8 mouse cellular contexts compared by ENCODE assay signal in the genomic region with DNA sequence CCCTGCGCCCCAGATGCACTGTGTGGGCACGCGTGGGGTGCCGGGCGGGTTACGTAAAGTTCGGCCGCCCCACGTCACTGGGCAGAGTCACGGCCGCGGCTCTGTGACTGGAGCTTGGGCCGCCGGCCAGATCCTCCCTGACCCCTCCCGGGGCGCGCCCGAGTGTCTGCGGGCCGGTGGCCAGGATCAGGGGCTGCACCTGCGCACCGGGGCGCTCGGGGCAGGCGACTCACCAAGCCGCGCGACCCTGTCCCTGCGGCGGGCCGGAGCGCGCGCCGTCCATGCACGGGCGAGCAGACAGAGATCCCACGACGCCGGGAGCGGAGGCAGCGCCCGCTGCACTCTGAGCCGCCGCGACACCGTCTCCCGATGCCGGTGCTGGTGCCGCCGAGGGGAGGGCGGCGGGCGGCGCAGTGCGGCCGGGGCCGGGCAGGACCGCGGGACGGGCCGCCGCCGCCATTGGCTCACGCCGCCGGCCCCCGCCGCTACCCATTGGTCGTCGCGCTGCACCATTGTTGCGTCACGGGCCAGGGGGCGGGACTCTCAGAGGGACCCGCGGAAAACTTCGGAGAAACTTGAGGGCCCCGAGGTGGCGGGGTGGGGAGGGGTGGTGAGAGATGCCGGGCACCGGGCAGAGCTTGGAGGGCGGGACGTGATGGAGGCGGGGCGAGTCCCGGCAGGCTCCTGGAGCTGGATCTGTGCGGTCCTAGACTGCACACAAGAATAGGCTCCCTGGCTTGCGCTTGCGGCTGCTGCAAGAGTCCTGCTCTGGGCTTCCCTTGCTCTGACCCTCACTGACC. TPM values are rescaled to one million over a fixed set of nuclear protein-coding genes. Genes with fewer than 3 reads are reported as not detected.
DNase-seq lines count a peak whose midpoint lies in the region; ATAC-seq lines count a peak whose summit lies in the region.

A gene (minus strand): TSS at position 434 of the 800 bp plus-strand sequence.

- ATAC-seq in hindbrain, embryonic 16.5 days, result peak; percentile 98

- peak within 1 kb of the TSS; percentile 89 for H3K4me3 ChIP-seq in hindbrain, embryonic 16.5 days (ENCODE audit: low read length)
- peak within 1 kb of the TSS; percentile 33 for H3K4me3 ChIP-seq in macrophage (ENCODE audit: inconsistent target)

- no peaks in the 10 kb centered on the region for H3K27me3 ChIP-seq in hindbrain, embryonic 16.5 days (replicated peaks; ENCODE audit: control insufficient read depth, insufficient read depth, low read length)

- H3K27ac ChIP-seq in hindbrain, embryonic 16.5 days (ENCODE audit: low read depth, low read length), result peak within 1 kb of the TSS; percentile 42; the same call in 1 of the 2 replicates
- no peak within 1 kb of the TSS for H3K27ac ChIP-seq in macrophage

- peak within 1 kb of the TSS; percentile 91 for H3K4me2 ChIP-seq in hindbrain, embryonic 16.5 days (ENCODE audit: low read length)

- H3K79me2 ChIP-seq in macrophage (ENCODE audit: inconsistent target), result no peaks in the 10 kb centered on the region

- 0 out of 2 replicates have a peak, but pooled peaks cover 7% of the 10 kb centered on the region for H3K36me3 ChIP-seq in hindbrain, embryonic 16.5 days (ENCODE audit: control insufficient read depth, insufficient read depth, low read length)
- H3K36me3 ChIP-seq in macrophage (ENCODE audit: inconsistent target), result no peaks in the 10 kb centered on the region

- no peaks in the 10 kb centered on the region for H3K9me3 ChIP-seq in hindbrain, embryonic 16.5 days (ENCODE audit: control insufficient read depth, low read length)

- H3K4me1 ChIP-seq in hindbrain, embryonic 16.5 days (ENCODE audit: control insufficient read depth, insufficient read depth, low read depth, low read length), result peaks cover 11% of the 10 kb centered on the region

- WGBS in hindbrain, embryonic 16.5 days, result under 1% methylated on average over 67 of the region's 90 CpGs
- WGBS in macrophage (ENCODE audit: missing documents), result under 1% methylated on average over 84 of the region's 90 CpGs

- peak; percentile 86 for DNase-seq in WW6 (ENCODE audit: low read depth, low spot score)
- peak; percentile 79 to 91 for DNase-seq in cerebellum, postnatal 4 days (ENCODE audit: low spot score in 2 of 2)
- DNase-seq in gastrocnemius, adult 18-20 months (ENCODE audit: low spot score), result peak; percentile 99
- DNase-seq in left cerebral cortex, adult 18-20 months (ENCODE audit: low spot score in 2 of 2), result peak; percentile 92 to 94
- DNase-seq in right cerebral cortex, adult 18-20 months, result peak; percentile 93
- DNase-seq in urinary bladder, postnatal 14 days (ENCODE audit: low spot score), result peak; percentile 99

- peak within 1 kb of the TSS; percentile 86 for H3K9ac ChIP-seq in hindbrain, embryonic 16.5 days (ENCODE audit: low read depth, low read length)

RNA-seq across cellular contexts. Expression of the gene that starts here (rescaled TPM):
- 100 to 1,000 TPM; 109 to 181 TPM for total RNA-seq in gastrocnemius, adult 18-20 months (2021)
- 12.2 and 14.2 TPM in 2 replicates for polyA plus RNA-seq in hindbrain, embryonic 16.5 days (2015; fragmentation: Nextera tagmentation; extraction: Ambion mirVana)
- total RNA-seq in left cerebral cortex, adult 18-20 months (2021), result 10 to 100 TPM; 19.6 to 21.1 TPM
- total RNA-seq in macrophage (2018; cell fraction: chromatin; rRNA removed), result 1 to 10 TPM in 17 of 26 experiments, under 1 TPM in 9; 0.30 to 5.8 (median 1.7) TPM
- 1 to 10 TPM in 22 of 26 experiments, under 1 TPM in 4; 0.83 to 3.3 (median 1.9) TPM for total RNA-seq in macrophage (2018; cell fraction: cytosol; rRNA removed)
- 1 to 10 TPM in 23 of 26 experiments, under 1 TPM in 3; 0.87 to 9.1 (median 1.8) TPM for total RNA-seq in macrophage (2018; cell fraction: nucleus; rRNA removed)
- 0.77 to 4.1 TPM (median 2.4 TPM) in 3 replicates for polyA plus RNA-seq in macrophage (2018)

Comparison
In these comparisons a context has a peak if more than half of its experiments do, and no peak if none do; other contexts are left out.
1. RNA of the gene that starts here (total RNA-seq): 109 to 181 TPM in gastrocnemius, adult 18-20 months; 19.6 to 21.1 TPM in left cerebral cortex, adult 18-20 months; every median in the first group is over 4 times any median in the second.
2. Peak in every context shown above with its lines, with median percentiles within 50 percentile points of each other: DNase-seq.